Comparison of ENCODE assay signal across 8 mouse cellular contexts in the genomic region with DNA sequence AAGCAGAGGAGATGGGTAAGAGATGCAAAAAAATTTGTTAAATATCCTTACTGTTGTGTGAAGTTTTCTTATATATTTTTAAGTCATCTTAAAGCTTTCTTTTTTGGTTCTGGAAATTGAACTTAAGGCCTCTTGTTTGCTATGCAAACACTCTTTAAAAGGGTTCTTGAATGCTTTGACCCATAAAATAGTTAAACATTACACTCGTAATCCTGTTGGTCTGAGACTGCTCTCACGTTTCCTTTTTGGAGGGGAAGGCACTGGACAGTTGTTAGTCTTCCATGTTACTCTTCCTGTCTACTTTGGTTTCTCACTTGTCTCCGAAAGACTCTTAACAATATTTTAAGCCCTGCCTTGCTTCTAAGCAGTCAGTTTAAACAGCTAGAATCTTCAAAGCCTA. TPM values are rescaled to one million over a fixed set of nuclear protein-coding genes. Genes with fewer than 3 reads are reported as not detected.
DNase-seq lines count a peak whose midpoint lies in the region; ATAC-seq lines count a peak whose summit lies in the region.
"Had no signal": no experiment of that assay in that cellular context is flagged by ENCODE, and none has a peak within 500 bp of the region (broad histone marks: within the 10 kb centered on the region; RNA-seq: fewer than 3 reads in every experiment).

No protein-coding gene starts in this region.

- DNase-seq in limb, embryonic 10.5 days (ENCODE audit: low spot score) = no peak
- no peak for DNase-seq in urinary bladder, postnatal 4 days (ENCODE audit: low spot score in 2 of 2)
- DNase-seq in ovary, postnatal 14 days (ENCODE audit: low spot score) = no peak
- DNase-seq: cerebellum, adult 9-10 months had no signal

- peak overlapping the region; percentile 57; the same call in 1 of the 2 replicates for H3K4me2 ChIP-seq in limb, embryonic 12.5 days
- peak overlapping the region; percentile 66 for H3K4me2 ChIP-seq in forebrain, embryonic 15.5 days (replicated peaks)
- H3K4me2 ChIP-seq in kidney, embryonic 16.5 days (replicated peaks; ENCODE audit: low read depth, low read length) = peak overlapping the region; percentile 56
- peak overlapping the region; percentile 38 for H3K4me2 ChIP-seq in neural tube, embryonic 12.5 days (replicated peaks)

- no peak for ATAC-seq in limb, embryonic 12.5 days (ENCODE audit: insufficient number of reproducible peaks, insufficient read depth, low FRiP score, low TSS enrichment, low read depth)
- ATAC-seq in forebrain, embryonic 15.5 days (replicated peaks) = no peak
- ATAC-seq in kidney, embryonic 16.5 days (ENCODE audit: low FRiP score, low TSS enrichment) = no peak
- ATAC-seq in neural tube, embryonic 12.5 days (ENCODE audit: low FRiP score, low read depth) = no peak

- H3K36me3 ChIP-seq in limb, embryonic 12.5 days = peaks cover 17% of the 10 kb centered on the region
- 0 out of 2 replicates have a peak, but pooled peaks cover 6% of the 10 kb centered on the region for H3K36me3 ChIP-seq in limb, embryonic 10.5 days
- peaks cover 7% of the 10 kb centered on the region; the same call in 1 of the 2 replicates for H3K36me3 ChIP-seq in forebrain, embryonic 15.5 days
- H3K36me3 ChIP-seq in kidney, embryonic 16.5 days (ENCODE audit: insufficient read depth, low read length) = peaks cover 7% of the 10 kb centered on the region; the same call in 1 of the 2 replicates
- 0 out of 2 replicates have a peak, but pooled peaks cover 5% of the 10 kb centered on the region for H3K36me3 ChIP-seq in neural tube, embryonic 12.5 days

- no peaks in the 10 kb centered on the region for H3K27me3 ChIP-seq in limb, embryonic 12.5 days
- no peaks in the 10 kb centered on the region for H3K27me3 ChIP-seq in limb, embryonic 10.5 days (ENCODE audit: low read depth, poor library complexity, severe bottlenecking)
- H3K27me3 ChIP-seq in forebrain, embryonic 15.5 days = no peaks in the 10 kb centered on the region
- H3K27me3 ChIP-seq in kidney, embryonic 16.5 days (ENCODE audit: insufficient read depth, low read length) = no peaks in the 10 kb centered on the region
- H3K27me3 ChIP-seq in neural tube, embryonic 12.5 days (replicated peaks) = no peaks in the 10 kb centered on the region

- H3K27ac ChIP-seq in limb, embryonic 12.5 days = no peak overlapping the region
- no peak overlapping the region for H3K27ac ChIP-seq in limb, embryonic 10.5 days
- H3K27ac ChIP-seq in forebrain, embryonic 15.5 days (replicated peaks) = no peak overlapping the region
- peak overlapping the region; percentile 66; the same call in 1 of the 2 replicates for H3K27ac ChIP-seq in kidney, embryonic 16.5 days (ENCODE audit: low read length)
- no peak overlapping the region for H3K27ac ChIP-seq in neural tube, embryonic 12.5 days

- H3K4me1 ChIP-seq in limb, embryonic 12.5 days (replicated peaks) = peaks cover 13% of the 10 kb centered on the region
- peaks cover 11% of the 10 kb centered on the region; the same call in 1 of the 2 replicates for H3K4me1 ChIP-seq in limb, embryonic 10.5 days
- H3K4me1 ChIP-seq in forebrain, embryonic 15.5 days = peaks cover 27% of the 10 kb centered on the region
- H3K4me1 ChIP-seq in kidney, embryonic 16.5 days (ENCODE audit: insufficient read depth, low read length) = peaks cover 34% of the 10 kb centered on the region
- H3K4me1 ChIP-seq in neural tube, embryonic 12.5 days = peaks cover 8% of the 10 kb centered on the region

- H3K9ac ChIP-seq in limb, embryonic 12.5 days (replicated peaks) = no peak overlapping the region
- H3K9ac ChIP-seq in forebrain, embryonic 15.5 days (replicated peaks) = 0 out of 2 replicates have a peak overlapping the region, but pooled peaks have one; percentile 15
- no peak overlapping the region for H3K9ac ChIP-seq in kidney, embryonic 16.5 days (replicated peaks; ENCODE audit: low read length)
- no peak overlapping the region for H3K9ac ChIP-seq in neural tube, embryonic 12.5 days

- no peak overlapping the region for H3K4me3 ChIP-seq in limb, embryonic 12.5 days (replicated peaks)
- no peak overlapping the region for H3K4me3 ChIP-seq in limb, embryonic 10.5 days
- H3K4me3 ChIP-seq in forebrain, embryonic 15.5 days = no peak overlapping the region
- peak overlapping the region; percentile 35 for H3K4me3 ChIP-seq in kidney, embryonic 16.5 days (ENCODE audit: low read length)
- H3K4me3 ChIP-seq in neural tube, embryonic 12.5 days = no peak overlapping the region

- no peaks in the 10 kb centered on the region for H3K9me3 ChIP-seq in limb, embryonic 12.5 days
- H3K9me3 ChIP-seq in limb, embryonic 10.5 days (replicated peaks) = no peaks in the 10 kb centered on the region
- H3K9me3 ChIP-seq in forebrain, embryonic 15.5 days = no peaks in the 10 kb centered on the region
- no peaks in the 10 kb centered on the region for H3K9me3 ChIP-seq in kidney, embryonic 16.5 days (ENCODE audit: low read length)
- no peaks in the 10 kb centered on the region for H3K9me3 ChIP-seq in neural tube, embryonic 12.5 days

- WGBS in limb, embryonic 12.5 days = 55% methylated on average over 3 of the region's 3 CpGs
- 73% methylated on average over 3 of the region's 3 CpGs for WGBS in limb, embryonic 10.5 days
- WGBS in forebrain, embryonic 15.5 days = 52% methylated on average over 3 of the region's 3 CpGs
- 7% methylated on average over 3 of the region's 3 CpGs for WGBS in kidney, embryonic 16.5 days
- WGBS in neural tube, embryonic 12.5 days = 23% methylated on average over 3 of the region's 3 CpGs

RNA-seq across cellular contexts. Expression of a gene that starts 1.4 kb away (rescaled TPM):
- polyA plus RNA-seq in limb, embryonic 12.5 days (2016; fragmentation: Nextera tagmentation; extraction: Ambion mirVana) = 50.6 and 53.9 TPM in 2 replicates
- polyA plus RNA-seq in limb, embryonic 10.5 days (2016; fragmentation: Nextera tagmentation; extraction: Ambion mirVana) = 38.9 and 46.4 TPM in 2 replicates
- polyA plus RNA-seq in forebrain, embryonic 15.5 days (2015; fragmentation: Nextera tagmentation; extraction: Ambion mirVana) = 41.3 and 49.9 TPM in 2 replicates
- 63.4 and 65.1 TPM in 2 replicates for polyA plus RNA-seq in kidney, embryonic 16.5 days (2015; fragmentation: Nextera tagmentation; extraction: Ambion mirVana)
- polyA plus RNA-seq in neural tube, embryonic 12.5 days (2016; fragmentation: Nextera tagmentation; extraction: Ambion mirVana) = 37.8 and 38.3 TPM in 2 replicates

RNA-seq across cellular contexts. Expression of a gene that starts 1.4 kb away (rescaled TPM):
- 39.6 and 40.2 TPM in 2 replicates for polyA plus RNA-seq in limb, embryonic 12.5 days (2016; fragmentation: Nextera tagmentation; extraction: Ambion mirVana)
- 28.1 and 28.3 TPM in 2 replicates for polyA plus RNA-seq in limb, embryonic 10.5 days (2016; fragmentation: Nextera tagmentation; extraction: Ambion mirVana)
- polyA plus RNA-seq in forebrain, embryonic 15.5 days (2015; fragmentation: Nextera tagmentation; extraction: Ambion mirVana) = 51.6 and 55.6 TPM in 2 replicates
- polyA plus RNA-seq in kidney, embryonic 16.5 days (2015; fragmentation: Nextera tagmentation; extraction: Ambion mirVana) = 90.8 and 94.7 TPM in 2 replicates
- polyA plus RNA-seq in neural tube, embryonic 12.5 days (2016; fragmentation: Nextera tagmentation; extraction: Ambion mirVana) = 57.3 and 58.9 TPM in 2 replicates
